Mouse (Mus musculus) small intestine, adult 2 months (tissue): ENCODE measurements around the gene Bach2. TPM values are rescaled to one million over a fixed set of nuclear protein-coding genes. Genes with fewer than 3 reads are reported as not detected.

Experiments
- H3K27ac ChIP-seq: fragments of 200-500 bp; 2 replicates; pipeline ENCODE4 v1.5.1; 2012; ENCODE audit warnings: low read depth, low read length, control low read depth, inconsistent platforms; ENCODE audit not compliant: insufficient read depth
- H3K27me3 ChIP-seq: fragments of 200-500 bp; 2 replicates; pipeline ENCODE4 v1.6.1; 2012; ENCODE audit warnings: mild to moderate bottlenecking, moderate library complexity, low read length, inconsistent platforms; ENCODE audit not compliant: control insufficient read depth, insufficient read depth
- H3K36me3 ChIP-seq: fragments of 200-500 bp; 2 replicates; pipeline ENCODE4 v1.6.1; 2012; ENCODE audit warnings: mild to moderate bottlenecking, low read length, control low read depth, inconsistent platforms; ENCODE audit not compliant: control insufficient read depth, insufficient read depth
- H3K4me1 ChIP-seq: fragments of 200-500 bp; 2 replicates; pipeline ENCODE4 v1.6.1; 2012; ENCODE audit warnings: low read length, inconsistent platforms, mixed read lengths; ENCODE audit not compliant: control insufficient read depth, insufficient read depth, insufficient read length
- H3K4me3 ChIP-seq: fragments of 200-500 bp; 2 replicates; pipeline ENCODE4 v1.5.1; 2012; ENCODE audit warnings: low read depth, mild to moderate bottlenecking, control low read depth, inconsistent platforms, low read length, moderate library complexity
- CTCF ChIP-seq: fragments of 200-500 bp; IDR thresholded peaks from 2 replicates; pipeline ENCODE4 v1.5.1; 2012; ENCODE audit warnings: low read depth, mild to moderate bottlenecking, control low read depth, inconsistent platforms, low read length, moderate library complexity, mixed read lengths; ENCODE audit not compliant: insufficient replicate concordance, insufficient read length; ENCODE audit errors: extremely low read depth
- POLR2A ChIP-seq: fragments of 200-500 bp; IDR thresholded peaks from 2 replicates; pipeline ENCODE4 v1.6.1; 2012; ENCODE audit warnings: low read depth, mild to moderate bottlenecking, control low read depth, inconsistent platforms, low read length, moderate library complexity
- WGBS: fragments of 180-500 bp; shearing (Covaris S2); methylation state at CpG from one replicate; pipeline ENCODE4 v1.1.7; 2018; 5-methylcytosine and 5-hydroxymethylcytosine counted together
- polyA plus RNA-seq: library from polyadenylated mRNA; depleted of rRNA; stranded (reverse); fragments of >200 nt; gene quantifications from 2 replicates; pipeline ENCODE4 v1.2.3, GENCODE M21; 2012

The Bach2 gene
- polyA plus RNA-seq, 1 experiment: 3.5 TPM

- H3K4me3 ChIP-seq: no peak overlapping the region
These were observed 323.0 kb downstream of the Bach2 start for GRCm38 (mm10) chr4:32561555-32562095.

GRCm38 (mm10) chr4:32562319-32563115 is 323.9 kb downstream of the Bach2 start:
- no peaks in the 10 kb centered on the region for H3K27me3 ChIP-seq
- no peak overlapping the region for H3K27ac ChIP-seq
- WGBS: 96% methylated on average over 35 of the region's 35 CpGs
- H3K4me1 ChIP-seq: no peaks in the 10 kb centered on the region
- TF ChIP-seq POLR2A (no peak), CTCF (no peak)
- H3K36me3 ChIP-seq: peaks cover 2% of the 10 kb centered on the region; the same call in 1 of the 2 replicates
- no peak overlapping the region for H3K4me3 ChIP-seq

More at GRCm38 (mm10) chr4:32561555-32562095, 323.0 kb downstream of the Bach2 start:
- Histone ChIP-seq H3K36me3 (peaks cover 2% of the 10 kb centered on the region; the same call in 1 of the 2 replicates), H3K27ac (no peak overlapping the region), H3K4me1 (no peaks in the 10 kb centered on the region), H3K27me3 (no peaks in the 10 kb centered on the region)
- WGBS: 45% methylated on average over 12 of the region's 12 CpGs
- TF ChIP-seq POLR2A (no peak), CTCF (no peak)

GRCm38 (mm10) chr4:32564416-32564815 is 325.8 kb downstream of the Bach2 start:
- 80% methylated on average over 7 of the region's 7 CpGs for WGBS
- H3K4me3 ChIP-seq: no peak overlapping the region
- H3K36me3 ChIP-seq: peaks cover 2% of the 10 kb centered on the region; the same call in 1 of the 2 replicates
- no peak for TF ChIP-seq CTCF
- peak overlapping the region; percentile 75 for H3K27ac ChIP-seq
- H3K4me1 ChIP-seq: no peaks in the 10 kb centered on the region
- H3K27me3 ChIP-seq: no peaks in the 10 kb centered on the region

DNA sequence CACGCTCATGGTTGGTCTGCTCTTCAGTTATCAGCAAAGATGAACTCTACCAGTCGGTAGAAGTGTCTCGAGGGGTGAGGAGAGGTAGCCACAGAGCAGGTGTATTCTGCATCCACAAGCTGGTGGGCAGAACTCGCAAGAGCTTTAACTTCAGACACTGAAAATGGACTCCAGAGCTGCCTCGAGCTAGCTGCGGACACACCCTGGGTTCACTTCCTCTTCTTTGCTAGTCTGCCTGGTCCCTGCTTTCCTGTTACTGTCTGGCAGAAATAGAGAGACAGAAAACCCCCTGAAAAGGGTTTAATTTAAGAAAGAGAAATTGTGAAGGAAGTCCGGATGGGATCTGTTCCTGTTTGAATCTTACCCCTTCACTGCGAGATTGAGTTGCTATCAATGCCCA is 326.3 kb downstream of the Bach2 start:
- H3K36me3 ChIP-seq: peaks cover 2% of the 10 kb centered on the region; the same call in 1 of the 2 replicates
- peak overlapping the region; percentile 75 for H3K27ac ChIP-seq
- 72% methylated on average over 8 of the region's 8 CpGs for WGBS
- no peak overlapping the region for H3K4me3 ChIP-seq
- H3K4me1 ChIP-seq: no peaks in the 10 kb centered on the region
- TF ChIP-seq CTCF (no peak), POLR2A (no peak)
- H3K27me3 ChIP-seq: no peaks in the 10 kb centered on the region

DNA sequence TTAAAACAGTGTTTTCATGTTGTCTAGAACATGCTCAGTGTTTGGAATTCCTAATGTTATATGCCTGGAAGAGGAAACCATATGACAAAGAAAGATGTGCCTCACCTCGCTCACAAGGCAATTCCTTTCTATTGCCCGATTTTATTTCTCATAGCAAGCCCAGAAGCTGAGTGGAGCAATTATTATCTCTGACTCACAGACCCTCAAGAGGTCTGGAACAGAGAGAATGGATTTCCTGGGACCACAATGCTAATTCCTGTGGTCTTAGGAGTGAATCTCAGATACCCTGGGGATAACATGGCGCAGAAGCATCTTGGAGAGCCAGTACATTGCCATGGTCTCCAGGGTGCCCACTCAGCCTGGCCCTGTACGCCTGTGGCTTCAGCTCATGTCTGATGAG is 330.4 kb downstream of the Bach2 start:
- no peak for TF ChIP-seq CTCF
- no peak for TF ChIP-seq POLR2A
- H3K27ac ChIP-seq: no peak overlapping the region
- no peaks in the 10 kb centered on the region for H3K27me3 ChIP-seq
- WGBS: 81% methylated on average over 4 of the region's 4 CpGs
- no peaks in the 10 kb centered on the region for H3K36me3 ChIP-seq
- H3K4me3 ChIP-seq: no peak overlapping the region
- no peaks in the 10 kb centered on the region for H3K4me1 ChIP-seq

DNA sequence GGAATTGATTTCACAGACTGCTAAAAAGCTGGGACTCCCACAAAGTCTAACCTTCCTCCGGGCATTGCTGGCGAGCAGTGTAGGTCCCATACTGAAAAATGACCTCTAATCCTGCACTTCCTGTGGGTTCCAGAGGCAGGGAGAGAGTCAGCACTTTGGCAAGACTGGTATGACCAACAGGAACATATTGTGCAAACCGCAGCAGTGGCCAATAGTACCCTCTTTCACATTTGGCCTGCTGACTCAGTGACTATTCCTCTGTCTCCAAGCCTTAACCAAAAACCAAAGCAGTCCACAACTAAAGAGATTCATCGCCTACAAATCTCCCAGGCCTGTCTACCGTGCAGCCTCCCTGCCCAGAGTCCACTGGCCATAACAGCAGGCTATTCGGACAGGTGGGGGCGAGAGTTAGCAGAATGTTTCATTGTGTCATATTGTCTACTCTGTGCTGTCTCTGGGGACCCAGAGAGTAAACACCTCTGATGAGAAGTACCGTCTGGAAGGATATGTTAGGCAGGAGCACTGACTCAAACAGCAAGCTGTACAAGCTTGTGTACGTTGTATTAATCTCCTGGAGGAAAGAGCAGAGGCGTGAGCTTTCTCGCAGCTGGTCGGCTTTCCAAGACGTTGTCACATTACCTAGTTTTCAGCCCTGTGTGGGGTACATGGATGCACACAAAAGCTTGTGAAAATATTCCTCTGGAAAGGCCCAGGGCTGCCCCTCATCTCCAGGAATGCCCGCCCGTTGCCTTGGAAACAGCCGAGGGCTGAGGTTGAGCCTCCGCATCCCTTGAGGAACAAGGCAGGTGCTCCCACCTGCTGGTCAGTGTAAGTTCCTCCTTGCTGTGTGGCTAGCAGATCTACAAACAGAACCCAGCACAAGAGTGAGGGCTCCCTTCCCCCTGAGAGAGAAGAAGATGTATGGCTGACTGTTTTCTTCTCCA is 331.7 kb downstream of the Bach2 start:
- Histone ChIP-seq H3K27ac (no peak overlapping the region), H3K27me3 (no peaks in the 10 kb centered on the region), H3K4me1 (no peaks in the 10 kb centered on the region), H3K4me3 (no peak overlapping the region), H3K36me3 (no peaks in the 10 kb centered on the region)
- TF ChIP-seq POLR2A (no peak), CTCF (no peak)
- 62% methylated on average over 17 of the region's 17 CpGs for WGBS
